ENCODE assay signal across 8 mouse cellular contexts in genomic region chr17:65706220-65706619, GRCm38 (mm10).
A peak's percentile ranks its signal among the peaks of the same experiment; 100 is the strongest.
DNase-seq lines count a peak whose midpoint lies in the region; ATAC-seq and TF ChIP-seq lines count a peak whose summit lies in the region.

No protein-coding gene starts in this region.

- H3K9ac ChIP-seq in midbrain, embryonic 14.5 days (replicated peaks; ENCODE audit: low read length) = no peak overlapping the region
- no peak overlapping the region for H3K9ac ChIP-seq in midbrain, embryonic 15.5 days
- H3K9ac ChIP-seq in neural tube, embryonic 15.5 days (replicated peaks) = no peak overlapping the region

- no peak overlapping the region for H3K4me2 ChIP-seq in midbrain, embryonic 14.5 days (ENCODE audit: low read length)
- H3K4me2 ChIP-seq in midbrain, embryonic 15.5 days = no peak overlapping the region
- no peak overlapping the region for H3K4me2 ChIP-seq in neural tube, embryonic 15.5 days

- H3K27ac ChIP-seq in midbrain, embryonic 14.5 days (replicated peaks; ENCODE audit: low read depth, low read length) = no peak overlapping the region
- H3K27ac ChIP-seq in midbrain, embryonic 15.5 days = no peak overlapping the region
- no peak overlapping the region for H3K27ac ChIP-seq in neural tube, embryonic 15.5 days (replicated peaks)

- peak; percentile 74 for TF ChIP-seq CTCF in lung, adult 2 months (IDR thresholded peaks at IDR 0.05; ENCODE audit: insufficient read depth, low read length)

- DNase-seq in midbrain, embryonic 14.5 days = peak; percentile 67
- DNase-seq in adrenal gland, adult (ENCODE audit: inconsistent age in 2 of 2, low spot score in 1 of 2) = peak; percentile 72 to 88
- DNase-seq in embryo, embryonic 11 days = peak; percentile 29
- peak; percentile 49 to 79 for DNase-seq in kidney, adult 8-10 months
- peak; percentile 62 for DNase-seq in lung, adult 2 months
- DNase-seq in right cerebral cortex, postnatal 4 days = peak; percentile 68

- TF ChIP-seq POLR2A in lung, adult 2 months (IDR thresholded peaks at IDR 0.05; ENCODE audit: borderline replicate concordance, extremely low read depth, low read depth, low read length) = no peak

- 81% methylated on average over 5 of the region's 5 CpGs for WGBS in midbrain, embryonic 14.5 days
- 84% methylated on average over 5 of the region's 5 CpGs for WGBS in midbrain, embryonic 15.5 days
- WGBS in lung, adult 2 months = 58% methylated on average over 5 of the region's 5 CpGs
- WGBS in neural tube, embryonic 15.5 days = 80% methylated on average over 5 of the region's 5 CpGs

- peaks cover 3% of the 10 kb centered on the region for H3K36me3 ChIP-seq in midbrain, embryonic 14.5 days (ENCODE audit: control insufficient read depth, insufficient read depth, low read length)
- 0 out of 2 replicates have a peak, but pooled peaks cover 2% of the 10 kb centered on the region for H3K36me3 ChIP-seq in midbrain, embryonic 15.5 days (replicated peaks)
- H3K36me3 ChIP-seq in neural tube, embryonic 15.5 days = peaks cover 8% of the 10 kb centered on the region; the same call in 1 of the 2 replicates

- no peak overlapping the region for H3K4me3 ChIP-seq in midbrain, embryonic 14.5 days (replicated peaks; ENCODE audit: low read depth, low read length)
- H3K4me3 ChIP-seq in midbrain, embryonic 15.5 days = no peak overlapping the region
- no peak overlapping the region for H3K4me3 ChIP-seq in lung, adult 2 months (replicated peaks; ENCODE audit: extremely low read depth, low read depth, low read length)
- no peak overlapping the region for H3K4me3 ChIP-seq in neural tube, embryonic 15.5 days (replicated peaks)

- ATAC-seq in midbrain, embryonic 14.5 days (ENCODE audit: low FRiP score, low TSS enrichment) = no peak
- no peak for ATAC-seq in midbrain, embryonic 15.5 days (replicated peaks)
- ATAC-seq in neural tube, embryonic 15.5 days (ENCODE audit: low FRiP score) = no peak

- H3K9me3 ChIP-seq in midbrain, embryonic 14.5 days (ENCODE audit: control insufficient read depth, low read length) = peaks cover 2% of the 10 kb centered on the region
- 0 out of 2 replicates have a peak, but pooled peaks cover 1% of the 10 kb centered on the region for H3K9me3 ChIP-seq in midbrain, embryonic 15.5 days
- H3K9me3 ChIP-seq in neural tube, embryonic 15.5 days (replicated peaks) = peaks cover 2% of the 10 kb centered on the region; the same call in 1 of the 2 replicates

- H3K27me3 ChIP-seq in midbrain, embryonic 14.5 days (ENCODE audit: control insufficient read depth, insufficient read depth, low read length) = no peaks in the 10 kb centered on the region
- H3K27me3 ChIP-seq in midbrain, embryonic 15.5 days (replicated peaks) = no peaks in the 10 kb centered on the region
- H3K27me3 ChIP-seq in neural tube, embryonic 15.5 days (replicated peaks) = no peaks in the 10 kb centered on the region

- H3K4me1 ChIP-seq in midbrain, embryonic 14.5 days (ENCODE audit: control insufficient read depth, insufficient read depth, low read length) = peaks cover 9% of the 10 kb centered on the region
- H3K4me1 ChIP-seq in midbrain, embryonic 15.5 days = 0 out of 2 replicates have a peak, but pooled peaks cover 8% of the 10 kb centered on the region
- H3K4me1 ChIP-seq in lung, adult 2 months (ENCODE audit: control insufficient read depth, insufficient read depth, low read length) = 0 out of 2 replicates have a peak, but pooled peaks cover 3% of the 10 kb centered on the region
- H3K4me1 ChIP-seq in neural tube, embryonic 15.5 days = peaks cover 17% of the 10 kb centered on the region

Comparison
In these comparisons a context has a peak if more than half of its experiments do, and no peak if none do; other contexts are left out.
1. DNase-seq: peak in every context shown above with its lines; median percentile 80 in adrenal gland, adult; 68 in right cerebral cortex, postnatal 4 days; 67 in midbrain, embryonic 14.5 days; 64 in kidney, adult 8-10 months; 62 in lung, adult 2 months; 29 in embryo, embryonic 11 days.